In the genomic region with DNA sequence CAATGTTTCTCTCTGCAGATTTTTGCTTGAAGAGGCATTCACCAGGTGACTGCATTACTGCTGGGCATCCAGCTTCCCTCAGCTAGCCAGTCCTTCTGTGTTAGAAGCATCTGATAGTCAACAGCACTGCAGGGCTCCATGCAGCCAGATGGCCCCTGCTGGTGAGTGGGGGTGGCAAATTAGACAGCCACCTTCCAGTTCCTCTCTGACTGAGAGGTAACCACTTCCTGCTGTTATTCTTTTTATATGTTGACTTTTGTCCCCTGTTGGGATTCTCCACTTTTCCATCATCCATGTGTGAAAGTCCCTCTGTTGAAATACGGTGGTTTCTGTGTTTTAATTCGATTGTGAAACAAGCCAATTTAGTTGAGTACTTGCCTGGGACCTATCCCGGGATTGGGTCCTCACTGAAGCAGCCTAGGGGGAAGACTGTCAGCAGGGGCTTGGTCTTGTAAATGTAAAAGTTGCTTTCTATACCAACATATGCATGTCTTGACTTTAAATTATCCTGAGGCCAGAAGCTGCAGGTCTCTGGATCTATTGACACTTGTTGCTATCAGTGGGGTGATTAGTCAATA, we compare ENCODE assay signal across 14 mouse cellular contexts. TPM values are rescaled to one million over a fixed set of nuclear protein-coding genes. Genes with fewer than 3 reads are reported as not detected.
DNase-seq lines count a peak whose midpoint lies in the region; ATAC-seq and TF ChIP-seq lines count a peak whose summit lies in the region.
"Had no signal": no experiment of that assay in that cellular context is flagged by ENCODE, and none has a peak within 500 bp of the region (broad histone marks: within the 10 kb centered on the region; RNA-seq: fewer than 3 reads in every experiment).

No protein-coding gene starts in this region.

- peak; percentile 16 for DNase-seq in lung, postnatal 25 days (ENCODE audit: low spot score)
- no peak for DNase-seq in lung, postnatal 10 days
- DNase-seq in thymus, postnatal 10 days (ENCODE audit: low spot score in 2 of 2): peak; percentile 2 to 16
- no peak for DNase-seq in frontal cortex, postnatal 10 days (ENCODE audit: low spot score in 2 of 2)
- DNase-seq in embryo, embryonic 11 days: no peak
- no peak for DNase-seq in heart, adult 9 months (ENCODE audit: low spot score in 2 of 2)
- DNase-seq: adrenal gland, postnatal 10 days had no signal

- 24% methylated on average over 3 of the region's 3 CpGs for WGBS in bone marrow, adult 2 months

- H3K27ac ChIP-seq in bone marrow, adult 2 months (ENCODE audit: control insufficient read depth, insufficient read depth, low read depth, low read length, poor library complexity): peak overlapping the region; percentile 66; the same call in 1 of the 2 replicates
- H3K27ac ChIP-seq: heart, embryonic 13.5 days; intestine, embryonic 15.5 days; liver, embryonic 14.5 days; stomach, embryonic 15.5 days had no signal

- H3K4me1 ChIP-seq in bone marrow, adult 2 months (ENCODE audit: control insufficient read depth, insufficient read depth, low read length): no peaks in the 10 kb centered on the region
- H3K4me1 ChIP-seq: heart, embryonic 13.5 days; intestine, embryonic 15.5 days; stomach, embryonic 15.5 days had no signal

- TF ChIP-seq POLR2A in bone marrow, adult 2 months (IDR thresholded peaks at IDR 0.05; ENCODE audit: borderline replicate concordance, control insufficient read depth, low read depth, low read length): no peak

- H3K4me3 ChIP-seq in bone marrow, adult 2 months (replicated peaks; ENCODE audit: control insufficient read depth, low read depth, low read length): no peak overlapping the region
- H3K4me3 ChIP-seq: heart, embryonic 13.5 days; intestine, embryonic 15.5 days; stomach, embryonic 15.5 days had no signal

- TF ChIP-seq CTCF in bone marrow, adult 2 months (IDR thresholded peaks at IDR 0.05; ENCODE audit: control insufficient read depth, insufficient read depth, low read length): peak; percentile 43; the same call in 1 of the 2 replicates

- ATAC-seq in inflammation-experienced regulatory T-cells, adult 6 months: peak; percentile 90
- ATAC-seq: intestine, embryonic 15.5 days; midbrain, embryonic 16.5 days had no signal

RNA-seq across cellular contexts. Expression of gene Cybb, which starts 16.7 kb away (rescaled TPM):
- 27.3 and 62.6 TPM in 2 replicates for polyA plus RNA-seq in bone marrow, adult 2 months (2011; ENCODE audit: insufficient read depth, insufficient read length, low replicate concordance, missing spikeins)
- polyA plus RNA-seq in inflammation-experienced regulatory T-cells, adult 6 months (2017; shearing (Covaris generic)): 10 to 100 TPM; 40.1 to 61.9 (median 61.8) TPM

Comparison
In these comparisons a context has a peak if more than half of its experiments do, and no peak if none do; other contexts are left out.
1. DNase-seq: peak in lung, postnatal 25 days (single experiment) and thymus, postnatal 10 days (2 of 2); none in lung, postnatal 10 days (single experiment), frontal cortex, postnatal 10 days (0 of 2), embryo, embryonic 11 days (single experiment) and heart, adult 9 months (0 of 2).